Mouse (Mus musculus): ENCODE results near the gene Fermt2.
"Not testable (repeated sequence)": the region's sequence is repeated elsewhere in the genome, so short reads cannot be mapped to it uniquely, and the experiment has no call there.

Gene Fermt2

DNA sequence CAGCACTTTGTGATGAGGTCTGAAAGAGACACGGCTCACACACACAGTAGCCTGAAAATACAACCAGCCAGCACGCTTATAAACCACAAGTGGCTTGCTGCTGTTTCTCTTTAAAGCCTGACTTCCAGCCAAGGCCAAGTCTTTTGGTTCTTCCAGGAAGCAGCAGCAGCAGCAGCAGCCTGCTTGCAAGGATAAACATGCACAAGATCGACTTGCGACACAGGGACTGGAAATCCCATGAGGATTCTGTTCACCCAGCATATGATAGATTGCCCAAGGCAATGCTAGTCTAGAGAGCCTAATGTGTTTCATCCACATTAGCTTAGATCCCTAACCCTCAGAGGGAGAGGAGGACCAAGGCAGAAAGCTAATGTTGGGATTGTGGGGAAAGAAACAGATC is 22.0 kb downstream of the Fermt2 start:
- DNase-seq (ENCODE audit: low spot score in 2 of 2) = no peak

DNA sequence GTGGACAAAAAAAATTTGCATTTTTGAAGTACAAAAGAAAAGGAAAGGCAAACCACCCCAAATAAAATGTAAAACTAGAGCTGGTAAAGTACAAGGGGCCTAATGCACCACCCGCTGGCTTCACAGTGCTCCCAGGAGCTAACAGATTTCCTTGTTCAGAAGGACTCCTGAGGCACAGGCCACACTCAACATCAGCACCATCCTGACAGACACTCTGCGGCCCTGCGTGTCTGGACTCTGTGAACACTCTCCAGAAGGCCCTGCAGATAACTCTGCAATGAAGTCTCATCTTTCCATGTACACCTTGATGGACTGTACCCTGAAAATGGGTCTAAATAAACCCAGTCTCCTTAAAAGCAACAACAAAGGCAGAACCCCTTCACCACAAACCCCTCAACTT is 22.5 kb downstream of the Fermt2 start:
- no peak for DNase-seq (ENCODE audit: low spot score in 2 of 2)

DNA sequence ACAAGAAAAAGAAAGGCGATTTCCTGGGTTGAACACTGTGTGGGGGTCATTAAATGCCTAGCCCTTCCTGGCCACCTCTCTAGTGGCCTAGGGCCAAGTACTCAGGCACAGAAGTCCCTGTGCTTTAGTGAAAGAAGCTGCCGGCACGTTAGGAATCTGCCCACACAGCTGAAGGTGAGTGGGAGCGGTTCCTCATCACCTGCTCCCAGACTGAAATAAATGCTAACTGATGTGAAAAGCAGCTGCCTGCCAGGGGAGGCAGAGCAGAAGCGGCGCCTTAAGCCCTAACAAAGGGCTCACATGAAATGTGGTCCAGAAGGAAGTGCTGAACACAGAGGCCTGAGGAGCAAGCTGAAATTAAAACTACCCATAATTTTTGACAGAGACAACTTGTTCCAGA is 22.9 kb downstream of the Fermt2 start:
- DNase-seq (ENCODE audit: low spot score in 2 of 2) = no peak

GRCm38 (mm10) chr14:45506165-45506564 is 23.8 kb downstream of the Fermt2 start:
- no peak for DNase-seq (ENCODE audit: low spot score in 2 of 2)

GRCm38 (mm10) chr14:45504422-45505113 is 25.4 kb downstream of the Fermt2 start:
- no peak for DNase-seq (ENCODE audit: low spot score in 2 of 2)

DNA sequence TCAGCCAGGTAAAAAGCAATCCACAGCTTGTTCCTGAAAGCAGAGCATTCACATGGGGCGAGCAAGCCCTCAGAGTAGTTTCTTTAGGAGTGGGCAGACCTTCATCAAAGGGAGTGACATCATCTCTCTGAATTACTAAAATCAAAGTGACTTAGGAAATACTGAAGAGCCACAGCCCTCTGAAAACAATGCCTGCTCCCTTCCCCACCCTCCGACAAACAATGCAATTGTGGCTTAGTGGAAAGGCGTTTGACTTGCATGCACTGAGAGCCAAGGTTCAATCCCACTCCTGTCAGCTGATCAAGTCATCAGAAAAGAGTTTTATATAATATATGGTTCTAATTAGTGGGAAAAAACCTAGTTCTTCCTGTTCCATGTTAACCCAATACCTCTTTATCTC is 26.0 kb downstream of the Fermt2 start:
- no peak for DNase-seq (ENCODE audit: low spot score in 2 of 2)

GRCm38 (mm10) chr14:45500052-45500451 is 29.9 kb downstream of the Fermt2 start:
- DNase-seq (ENCODE audit: low spot score in 2 of 2) = no peak

DNA sequence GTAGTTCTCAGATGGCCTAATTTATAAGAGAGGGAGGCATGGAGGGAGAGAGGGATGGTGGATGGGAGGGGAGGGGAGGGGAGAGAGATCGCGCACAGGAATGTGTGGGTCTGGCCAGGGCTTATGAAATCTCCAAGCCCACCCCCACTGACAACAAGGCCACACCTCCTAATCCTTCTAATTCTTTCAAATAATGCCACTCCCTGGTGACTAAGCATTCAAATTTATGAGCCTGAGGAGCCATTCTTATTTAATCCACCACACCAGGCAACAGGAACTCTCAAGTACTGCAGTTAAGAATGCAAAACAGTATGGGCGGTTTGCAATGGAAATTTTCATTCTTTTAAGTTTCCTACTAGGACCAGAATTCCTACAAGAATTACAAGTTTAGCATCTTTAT is 32.8 kb downstream of the Fermt2 start:
- DNase-seq (ENCODE audit: low spot score in 2 of 2) = no peak

GRCm38 (mm10) chr14:45495810-45496209 is 34.1 kb downstream of the Fermt2 start:
- DNase-seq (ENCODE audit: low spot score in 2 of 2) = not testable (repeated sequence)

DNA sequence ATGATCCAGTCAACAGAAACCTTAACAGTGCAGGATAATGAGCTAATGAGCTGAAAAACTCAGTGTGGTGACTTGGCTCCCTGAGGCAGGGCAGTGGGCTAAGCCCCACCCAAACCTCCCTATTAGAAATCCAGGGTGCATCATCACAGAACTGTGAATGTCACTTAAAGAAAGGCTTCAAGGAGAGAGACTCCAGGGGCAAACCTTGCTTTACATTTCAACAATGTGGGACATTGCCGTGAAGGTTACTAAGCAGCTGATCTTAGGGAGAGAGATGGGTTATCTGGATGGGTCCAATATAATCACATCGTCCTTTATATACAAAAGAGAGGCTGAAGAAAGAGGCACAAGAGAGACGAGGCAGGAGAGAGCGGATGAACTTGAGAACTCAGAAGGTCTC is 36.0 kb downstream of the Fermt2 start:
- DNase-seq (ENCODE audit: low spot score in 2 of 2) = no peak

GRCm38 (mm10) chr14:45492668-45493067 is 37.2 kb downstream of the Fermt2 start:
- DNase-seq (ENCODE audit: low spot score in 2 of 2) = no peak

DNA sequence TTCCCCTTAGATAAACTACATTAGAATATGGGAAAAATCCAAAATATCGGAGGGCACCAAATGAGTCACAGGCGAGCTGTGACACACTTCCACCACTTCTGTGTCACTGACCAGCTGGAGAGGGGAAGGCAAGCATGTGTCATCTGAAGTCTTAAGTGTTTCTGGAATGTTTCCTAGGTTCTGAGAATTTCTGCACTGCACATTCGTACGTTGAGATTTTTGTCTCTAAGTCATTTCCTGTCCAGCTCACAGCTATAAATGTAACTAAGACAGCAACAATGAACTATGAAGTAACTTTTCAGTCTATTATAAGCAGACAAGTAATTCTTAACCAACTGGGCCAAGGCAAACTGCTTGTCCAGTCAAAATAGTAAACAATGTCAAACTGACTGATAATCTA is 37.9 kb downstream of the Fermt2 start:
- no peak for DNase-seq (ENCODE audit: low spot score in 2 of 2)

DNA sequence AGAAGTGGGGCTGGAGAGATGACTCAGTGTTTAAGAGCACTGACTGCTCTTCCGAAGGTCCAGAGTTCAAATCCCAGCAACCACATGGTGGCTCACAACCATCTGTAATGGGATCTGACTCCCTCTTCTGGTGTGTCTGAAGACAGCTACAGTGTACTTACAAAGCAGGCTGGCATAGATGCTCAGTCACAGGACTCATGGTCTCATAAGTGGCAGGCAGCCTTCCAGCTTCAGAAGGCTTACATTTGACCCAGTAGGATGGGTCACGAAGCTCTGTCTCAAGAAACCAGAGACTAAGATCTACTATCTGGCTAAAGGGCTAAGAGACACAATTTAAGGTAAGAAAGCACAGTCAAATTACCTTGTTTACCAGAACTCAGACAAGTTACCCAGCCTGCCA is 42.7 kb downstream of the Fermt2 start:
- not testable (repeated sequence) for DNase-seq (ENCODE audit: low spot score in 2 of 2)

- DNase-seq (ENCODE audit: low spot score in 2 of 2) = not testable (repeated sequence)
Observed at GRCm38 (mm10) chr14:45483361-45483760, 46.6 kb downstream of the Fermt2 start.

DNA sequence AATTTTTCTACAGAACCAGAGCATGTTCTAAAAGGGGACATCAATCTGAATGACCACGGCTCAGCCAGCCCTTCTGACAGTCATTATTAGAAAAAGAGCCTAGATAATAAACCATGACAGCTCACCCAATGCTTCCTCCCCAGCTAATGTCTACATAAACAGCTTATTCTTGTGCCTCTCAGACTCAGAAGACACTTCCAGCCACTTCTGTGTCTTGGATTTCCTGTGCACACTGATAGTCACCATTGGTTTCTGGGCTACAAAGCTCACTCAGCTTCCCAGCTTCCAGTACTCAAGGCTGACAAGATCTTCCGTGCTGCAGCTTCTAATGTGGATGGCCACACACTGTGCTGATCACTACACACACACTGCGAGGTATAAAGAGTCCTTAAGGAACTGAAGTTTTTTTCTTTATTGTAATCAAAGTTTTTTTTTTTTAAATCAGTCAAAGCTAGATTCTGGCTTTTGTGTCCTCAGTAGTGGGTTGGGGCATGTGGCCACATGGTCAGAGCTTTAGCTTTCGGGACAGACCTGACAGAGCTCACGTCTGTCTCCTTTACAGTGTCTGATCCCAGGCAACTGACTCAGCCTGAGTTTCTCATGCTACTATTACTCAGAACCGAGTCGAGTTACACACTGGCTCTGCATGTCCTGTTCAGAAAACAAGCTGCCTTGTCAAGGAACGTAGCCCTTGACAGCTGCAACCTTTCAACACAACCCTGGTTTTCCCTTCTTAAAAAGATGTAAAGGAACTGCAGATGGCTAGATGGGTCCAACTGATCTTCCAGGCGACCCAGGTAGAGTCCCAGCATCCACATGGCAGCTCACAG is 50.7 kb downstream of the Fermt2 start:
- no peak for DNase-seq (ENCODE audit: low spot score in 2 of 2)

GRCm38 (mm10) chr14:45478515-45478914 is 51.4 kb downstream of the Fermt2 start:
- DNase-seq (ENCODE audit: low spot score in 2 of 2) = no peak

DNA sequence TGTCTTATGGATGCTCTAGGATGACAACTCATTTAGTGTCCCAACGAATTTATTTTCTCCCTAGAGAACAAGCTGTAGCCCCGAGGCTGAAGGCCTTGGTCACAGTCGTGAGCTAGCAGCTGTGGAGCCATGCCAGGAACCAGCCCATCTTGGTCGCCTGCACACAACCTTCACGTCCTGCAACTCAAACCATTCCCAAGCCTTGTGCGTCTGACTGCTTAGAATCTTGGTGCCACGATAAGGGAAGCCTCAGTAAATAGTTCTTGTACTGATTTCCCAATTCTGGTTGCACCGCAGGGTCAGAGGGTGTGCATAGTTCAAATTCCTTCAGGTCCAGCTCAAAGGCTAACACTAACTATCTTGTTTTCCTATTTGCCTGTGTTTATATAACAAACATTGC is 52.3 kb downstream of the Fermt2 start:
- DNase-seq (ENCODE audit: low spot score in 2 of 2) = no peak

GRCm38 (mm10) chr14:45476990-45477389 is 52.9 kb downstream of the Fermt2 start:
- DNase-seq (ENCODE audit: low spot score in 2 of 2) = no peak

DNA sequence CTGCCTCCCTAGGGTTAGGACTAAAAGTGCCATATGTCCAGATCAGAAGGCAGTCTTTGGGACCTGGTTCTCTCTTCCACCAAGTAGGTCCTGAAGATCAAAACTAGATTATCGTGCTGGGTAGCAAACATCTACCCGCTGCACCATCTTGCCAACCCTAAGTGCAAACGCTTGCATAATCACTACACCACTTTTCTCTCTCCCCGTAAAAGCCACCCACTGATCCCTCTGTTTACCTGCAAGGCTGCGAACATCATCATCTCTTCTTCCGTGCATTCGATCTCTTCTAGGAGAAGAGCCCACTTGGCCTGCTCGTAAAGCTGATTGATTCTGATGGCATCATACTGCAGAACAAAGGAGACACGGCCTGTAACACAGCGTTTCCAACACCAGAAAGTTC is 57.4 kb downstream of the Fermt2 start:
- no peak for DNase-seq (ENCODE audit: low spot score in 2 of 2)

DNA sequence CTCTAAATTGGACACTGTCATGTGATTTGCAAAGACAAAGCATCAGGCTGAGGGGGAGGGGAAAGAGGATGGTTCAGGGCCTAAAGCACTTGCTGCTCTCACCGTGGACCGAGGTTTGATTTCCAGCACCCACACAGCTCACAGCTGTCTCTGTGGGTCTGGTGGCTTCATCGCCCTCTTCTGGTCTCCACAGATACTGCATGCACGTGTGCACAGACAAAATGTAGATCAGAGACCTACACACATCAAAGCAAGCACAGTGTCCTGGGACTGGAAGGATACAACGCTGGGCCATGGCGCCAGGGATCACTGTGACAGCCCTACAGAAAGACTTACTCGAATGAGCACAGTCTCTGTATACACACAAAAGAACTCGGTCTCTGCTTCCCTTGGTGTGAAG is 60.5 kb downstream of the Fermt2 start:
- no peak for DNase-seq (ENCODE audit: low spot score in 2 of 2)

- DNase-seq (ENCODE audit: low spot score in 2 of 2) = not testable (repeated sequence)
Observed at GRCm38 (mm10) chr14:45466371-45466770, 63.5 kb downstream of the Fermt2 start.

- no peak for DNase-seq (ENCODE audit: low spot score in 2 of 2)
Observed at GRCm38 (mm10) chr14:45464036-45465035, 65.6 kb downstream of the Fermt2 start.
